Mouse (Mus musculus) forebrain, embryonic 15.5 days (tissue): ENCODE data around the gene Eya4. TPM values are rescaled to one million over a fixed set of nuclear protein-coding genes. Genes with fewer than 3 reads are reported as not detected.

Source experiments
- ATAC-seq: fragments of 200-750 bp; cut with Nextera tagmentation; replicated peaks from 2 replicates; pipeline ENCODE4 v1.8.0; 2017; ENCODE audit warnings: mild to moderate bottlenecking, moderate TSS enrichment, moderate library complexity
- H3K27ac ChIP-seq: fragments of 300-500 bp; sonication (generic); replicated peaks from 2 replicates; pipeline ENCODE4 v1.5.1; 2015; ENCODE audit warnings: mild to moderate bottlenecking, inconsistent platforms
- H3K27me3 ChIP-seq: fragments of 300-500 bp; sonication (generic); 2 replicates; pipeline ENCODE4 v1.6.1; 2015; ENCODE audit warnings: inconsistent platforms
- H3K36me3 ChIP-seq: fragments of 300-500 bp; sonication (generic); 2 replicates; pipeline ENCODE4 v1.6.1; 2015; ENCODE audit warnings: mild to moderate bottlenecking, inconsistent platforms
- H3K4me1 ChIP-seq: fragments of 300-500 bp; sonication (generic); 2 replicates; pipeline ENCODE4 v1.6.1; 2015; ENCODE audit warnings: inconsistent platforms
- H3K4me2 ChIP-seq: fragments of 300-500 bp; sonication (generic); replicated peaks from 2 replicates; pipeline ENCODE4 v1.6.1; 2015; ENCODE audit warnings: mild to moderate bottlenecking, inconsistent platforms
- H3K4me3 ChIP-seq: fragments of 300-500 bp; sonication (generic); 2 replicates; pipeline ENCODE4 v1.5.1; 2015; ENCODE audit warnings: mild to moderate bottlenecking, inconsistent platforms
- H3K9ac ChIP-seq: fragments of 300-500 bp; sonication (generic); replicated peaks from 2 replicates; pipeline ENCODE4 v1.6.1; 2015; ENCODE audit warnings: mild to moderate bottlenecking, inconsistent platforms
- H3K9me3 ChIP-seq: fragments of 300-500 bp; sonication (generic); 2 replicates; pipeline ENCODE4 v1.6.1; 2016; ENCODE audit warnings: inconsistent platforms
- WGBS: fragments of 180-500 bp; shearing (Covaris S2); methylation state at CpG from one replicate; pipeline ENCODE4 v1.1.7; 2015; ENCODE audit warnings: mixed read lengths; 5-methylcytosine and 5-hydroxymethylcytosine counted together
- polyA plus RNA-seq: library from polyadenylated mRNA; unstranded; fragments of >200 nt; fragmentation: Nextera tagmentation; extraction: Ambion mirVana; gene quantifications from 2 replicates; pipeline ENCODE4 v1.2.1, GENCODE M21; 2015

Gene Eya4
- polyA plus RNA-seq, 1 experiment from 2014 or later: 1.1 TPM

DNA sequence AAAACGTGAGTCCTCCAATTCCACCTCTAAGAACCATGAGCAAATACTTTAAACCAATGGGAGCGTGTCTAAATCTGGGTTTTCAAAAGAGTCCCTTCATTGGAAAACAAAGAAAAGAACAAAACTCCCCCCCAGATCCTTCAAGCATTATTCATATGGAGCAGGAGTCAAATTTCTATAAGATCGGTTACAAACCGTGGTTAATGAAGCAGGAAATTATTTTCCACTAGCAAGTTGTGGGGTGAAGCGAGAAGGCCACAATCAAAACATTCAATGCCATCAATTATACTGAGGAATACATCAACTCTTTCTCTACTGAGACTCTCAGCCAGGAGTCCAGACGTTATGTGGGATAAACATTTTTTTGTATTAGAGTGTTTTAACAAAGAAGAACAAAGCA, 171.3 kb downstream of the Eya4 start:
- no peak overlapping the region for H3K9ac ChIP-seq
- no peak overlapping the region for H3K4me3 ChIP-seq
- WGBS: 4% methylated on average over 6 of the region's 6 CpGs
- no peak overlapping the region for H3K27ac ChIP-seq
- no peak for ATAC-seq
- H3K4me2 ChIP-seq: no peak overlapping the region
- no peaks in the 10 kb centered on the region for H3K27me3 ChIP-seq
- no peaks in the 10 kb centered on the region for H3K36me3 ChIP-seq
- peaks cover 6% of the 10 kb centered on the region; the same call in 1 of the 2 replicates for H3K4me1 ChIP-seq
- H3K9me3 ChIP-seq: no peaks in the 10 kb centered on the region

DNA sequence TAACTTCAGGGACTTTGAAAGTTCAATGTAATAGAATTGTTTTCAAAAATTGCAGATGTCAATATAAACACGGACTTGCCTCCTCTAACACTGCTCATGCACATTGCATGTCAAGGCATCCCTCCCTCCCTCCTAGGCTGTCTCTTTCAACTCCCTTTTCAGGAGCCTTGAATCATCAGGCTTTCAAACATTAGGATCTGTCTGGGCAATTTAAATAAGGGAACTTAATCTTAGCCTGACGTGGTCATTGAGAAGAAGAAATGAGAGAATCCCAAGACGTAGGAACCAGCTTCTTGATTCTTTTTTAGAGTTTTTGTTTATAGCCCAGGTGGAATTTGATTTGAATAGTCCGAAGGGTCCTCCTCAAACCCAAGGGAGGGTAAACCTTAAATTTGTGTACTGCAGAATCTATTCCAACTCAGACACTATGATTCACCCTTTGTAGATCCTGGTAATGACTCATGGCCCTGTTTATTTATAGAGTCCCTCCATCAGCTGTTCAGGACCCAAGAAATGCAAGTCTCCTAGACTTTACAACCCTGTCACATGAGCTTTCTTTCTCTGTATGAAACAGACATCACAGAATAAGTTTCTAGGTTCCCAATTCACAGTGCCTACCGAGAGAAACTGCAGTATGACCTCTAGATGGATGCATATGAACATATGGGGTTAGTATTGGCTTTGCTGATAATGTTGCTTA, 173.1 kb downstream of the Eya4 start:
- H3K27ac ChIP-seq: no peak overlapping the region
- H3K9me3 ChIP-seq: no peaks in the 10 kb centered on the region
- H3K36me3 ChIP-seq: no peaks in the 10 kb centered on the region
- H3K4me1 ChIP-seq: peaks cover 6% of the 10 kb centered on the region; the same call in 1 of the 2 replicates
- ATAC-seq: no peak
- 67% methylated on average over 5 of the region's 5 CpGs for WGBS
- H3K4me2 ChIP-seq: no peak overlapping the region
- no peak overlapping the region for H3K9ac ChIP-seq
- no peak overlapping the region for H3K4me3 ChIP-seq
- H3K27me3 ChIP-seq: no peaks in the 10 kb centered on the region

DNA sequence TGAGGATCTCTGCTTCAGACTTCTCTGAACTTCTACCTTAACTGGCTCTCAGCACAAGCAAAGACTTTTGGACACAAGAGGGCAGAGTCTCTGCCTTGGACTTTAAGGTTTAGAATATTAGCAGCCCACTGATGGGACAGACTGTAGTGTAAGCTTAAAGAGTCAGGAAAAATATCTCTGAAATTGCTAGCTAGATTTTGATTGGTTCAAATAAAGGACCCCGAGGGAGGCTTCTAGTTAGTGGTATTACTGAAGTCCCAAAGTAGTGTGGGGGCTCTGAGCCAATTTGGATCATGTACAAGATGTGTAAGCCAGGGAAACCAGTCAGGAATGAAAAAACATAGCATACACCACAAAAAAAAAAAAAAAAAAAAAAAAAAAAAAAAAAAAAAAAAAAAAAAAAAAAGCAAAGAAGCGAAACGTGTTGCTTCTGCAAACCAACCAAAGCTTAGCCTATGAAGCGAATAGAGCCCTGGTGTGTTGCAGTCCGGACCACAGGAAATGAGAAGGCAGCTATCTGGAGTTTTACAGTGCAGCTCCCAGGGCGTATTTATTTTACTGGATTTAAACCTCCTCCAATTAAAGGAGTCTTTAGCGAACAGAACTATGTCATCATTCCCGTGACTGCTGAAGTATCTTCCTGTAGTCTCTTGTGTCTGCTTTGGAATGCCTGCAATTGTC, 173.8 kb downstream of the Eya4 start:
- no peaks in the 10 kb centered on the region for H3K9me3 ChIP-seq
- no peaks in the 10 kb centered on the region for H3K27me3 ChIP-seq
- ATAC-seq: no peak
- no peak overlapping the region for H3K9ac ChIP-seq
- H3K4me1 ChIP-seq: peaks cover 6% of the 10 kb centered on the region; the same call in 1 of the 2 replicates
- 54% methylated on average over 8 of the region's 8 CpGs for WGBS
- H3K36me3 ChIP-seq: no peaks in the 10 kb centered on the region
- no peak overlapping the region for H3K4me3 ChIP-seq
- H3K27ac ChIP-seq: no peak overlapping the region
- H3K4me2 ChIP-seq: no peak overlapping the region

DNA sequence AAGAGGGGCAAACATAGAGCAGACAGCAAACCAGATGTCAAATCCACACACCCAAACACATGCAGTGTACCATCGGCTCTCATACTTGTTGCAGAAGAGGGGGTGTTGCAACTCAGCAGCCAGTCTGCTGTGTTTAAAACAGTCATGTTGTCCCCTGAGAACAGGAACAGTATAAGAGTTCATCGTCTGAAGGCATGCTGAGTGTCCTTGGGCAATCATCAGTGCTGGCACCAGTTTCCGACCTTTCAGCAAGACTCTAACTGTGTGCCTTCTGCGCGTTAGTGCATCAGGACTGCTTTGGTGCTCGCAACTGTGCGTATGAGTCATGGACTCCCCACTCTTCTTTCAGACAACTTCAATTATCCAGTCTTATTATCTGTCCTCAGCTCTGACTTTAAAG, 179.0 kb downstream of the Eya4 start:
- Histone ChIP-seq H3K9ac (no peak overlapping the region), H3K27ac (no peak overlapping the region), H3K4me1 (no peaks in the 10 kb centered on the region), H3K27me3 (no peaks in the 10 kb centered on the region), H3K4me2 (no peak overlapping the region), H3K9me3 (no peaks in the 10 kb centered on the region), H3K4me3 (no peak overlapping the region), H3K36me3 (no peaks in the 10 kb centered on the region)
- 76% methylated on average over 7 of the region's 7 CpGs for WGBS
- no peak for ATAC-seq

DNA sequence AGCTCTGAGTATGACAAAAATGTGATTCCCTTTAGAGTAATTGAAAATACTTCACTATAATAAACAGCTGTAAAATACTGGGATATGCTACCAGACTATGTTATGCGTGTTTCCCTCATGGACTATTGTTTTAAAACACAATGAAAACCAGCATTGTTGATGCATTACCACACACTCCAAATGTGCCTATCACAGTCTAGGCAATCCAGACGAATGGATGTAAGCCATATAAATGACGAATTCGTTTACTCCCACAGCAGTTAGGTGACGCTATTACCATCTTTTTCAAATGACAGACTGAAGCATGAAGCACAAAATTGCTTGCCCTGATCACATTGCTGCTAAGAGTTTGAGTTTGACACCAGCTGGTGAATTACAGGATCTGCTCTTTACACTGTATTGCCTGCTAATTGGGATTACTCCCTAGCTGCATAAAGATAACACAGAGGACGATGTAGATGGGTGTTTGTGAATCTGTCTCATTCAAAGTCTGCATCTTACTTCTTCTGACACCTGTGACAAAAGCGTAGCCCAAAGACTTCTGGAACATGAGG, 185.4 kb downstream of the Eya4 start:
- H3K9me3 ChIP-seq: no peaks in the 10 kb centered on the region
- no peaks in the 10 kb centered on the region for H3K27me3 ChIP-seq
- no peak overlapping the region for H3K4me3 ChIP-seq
- peak; percentile 68 for ATAC-seq
- no peak overlapping the region for H3K27ac ChIP-seq
- peaks cover 9% of the 10 kb centered on the region for H3K4me1 ChIP-seq
- no peak overlapping the region for H3K9ac ChIP-seq
- WGBS: 46% methylated on average over 7 of the region's 7 CpGs
- no peaks in the 10 kb centered on the region for H3K36me3 ChIP-seq
- no peak overlapping the region for H3K4me2 ChIP-seq

DNA sequence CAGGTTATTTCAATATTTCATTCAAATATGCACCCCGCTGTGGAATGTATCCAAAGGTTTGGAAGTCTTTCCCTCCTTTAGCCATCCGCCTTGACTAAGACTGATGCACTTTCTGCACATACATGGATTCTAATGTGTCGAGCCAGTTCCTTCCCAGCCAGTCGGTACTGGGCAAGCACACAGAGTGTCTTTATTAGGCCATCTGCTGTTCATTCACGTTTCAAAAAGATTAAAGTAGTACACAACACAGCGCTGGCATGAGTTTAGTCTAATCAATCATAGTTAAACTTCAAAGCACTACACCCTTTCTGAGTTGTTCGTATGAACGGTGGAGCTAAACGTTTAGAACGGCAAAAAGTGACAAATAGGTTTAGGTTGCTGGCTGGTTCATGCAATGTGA, 190.7 kb downstream of the Eya4 start:
- Histone ChIP-seq H3K4me1 (peaks cover 7% of the 10 kb centered on the region; the same call in 1 of the 2 replicates), H3K36me3 (no peaks in the 10 kb centered on the region), H3K4me2 (no peak overlapping the region), H3K27me3 (no peaks in the 10 kb centered on the region), H3K4me3 (no peak overlapping the region), H3K27ac (no peak overlapping the region), H3K9me3 (no peaks in the 10 kb centered on the region), H3K9ac (no peak overlapping the region)
- ATAC-seq: peak; percentile 88
- 42% methylated on average over 10 of the region's 10 CpGs for WGBS

DNA sequence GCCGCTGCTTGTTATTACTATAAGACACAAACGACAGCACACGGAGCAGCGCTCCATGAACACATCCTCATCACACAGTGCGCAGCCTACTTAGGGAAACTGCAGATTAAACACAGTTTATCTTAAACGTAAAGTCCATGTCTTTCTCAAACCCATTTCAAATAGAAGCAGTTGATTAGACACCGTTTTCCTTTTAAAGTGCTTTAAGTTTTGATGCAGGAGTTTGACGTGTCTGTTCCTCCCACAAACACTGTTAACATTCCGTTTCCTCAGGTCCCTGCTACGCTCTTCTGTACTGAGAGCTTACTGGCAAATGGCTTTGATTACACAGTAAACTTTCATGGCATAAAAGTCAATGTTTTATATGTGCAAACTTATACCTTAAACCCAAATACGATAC, 191.4 kb downstream of the Eya4 start:
- no peak overlapping the region for H3K4me3 ChIP-seq
- no peak for ATAC-seq
- H3K4me2 ChIP-seq: no peak overlapping the region
- no peaks in the 10 kb centered on the region for H3K36me3 ChIP-seq
- H3K4me1 ChIP-seq: 0 out of 2 replicates have a peak, but pooled peaks cover 7% of the 10 kb centered on the region
- WGBS: 73% methylated on average over 11 of the region's 11 CpGs
- H3K9me3 ChIP-seq: no peaks in the 10 kb centered on the region
- H3K9ac ChIP-seq: no peak overlapping the region
- no peak overlapping the region for H3K27ac ChIP-seq
- H3K27me3 ChIP-seq: no peaks in the 10 kb centered on the region

DNA sequence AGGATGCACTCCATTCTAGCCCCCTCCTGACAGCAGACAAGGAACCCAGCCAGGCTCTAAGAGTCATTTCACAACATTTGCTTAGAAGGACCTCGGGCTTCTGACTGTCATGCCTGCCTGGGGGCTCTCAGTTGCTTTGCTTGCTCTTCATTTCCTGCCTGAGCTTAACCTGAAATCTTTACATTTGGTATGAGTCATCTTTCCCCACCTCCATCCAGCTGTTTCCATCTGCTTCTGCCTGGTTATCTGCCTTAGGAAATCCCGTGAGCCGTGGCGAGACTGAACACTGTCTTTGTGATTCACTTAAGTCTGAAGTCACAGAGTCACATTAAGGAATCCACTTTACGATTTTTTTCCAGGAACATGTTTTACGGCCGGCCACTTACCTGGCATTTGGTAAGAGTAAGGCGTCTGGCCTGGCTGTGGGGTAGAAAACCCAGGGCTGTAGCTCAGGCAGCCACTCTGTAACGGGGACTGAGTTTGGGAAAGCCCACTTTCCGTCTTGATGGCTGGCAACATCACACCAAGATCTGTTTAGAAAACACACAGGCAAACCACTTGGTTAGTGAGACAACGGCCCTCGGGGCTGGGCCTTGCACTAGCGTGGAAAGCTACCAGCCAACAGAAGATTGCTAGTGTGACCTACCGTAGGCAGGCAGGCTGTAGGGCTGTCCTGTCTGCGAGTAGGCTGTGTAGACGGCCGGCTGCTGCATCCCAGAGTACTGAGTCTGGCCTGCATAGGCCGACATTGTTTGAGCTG, 193.5 kb downstream of the Eya4 start:
- H3K4me2 ChIP-seq: no peak overlapping the region
- H3K4me3 ChIP-seq: no peak overlapping the region
- H3K9ac ChIP-seq: no peak overlapping the region
- no peaks in the 10 kb centered on the region for H3K36me3 ChIP-seq
- H3K27me3 ChIP-seq: no peaks in the 10 kb centered on the region
- no peaks in the 10 kb centered on the region for H3K9me3 ChIP-seq
- 0 out of 2 replicates have a peak, but pooled peaks cover 7% of the 10 kb centered on the region for H3K4me1 ChIP-seq
- WGBS: 82% methylated on average over 18 of the region's 18 CpGs
- no peak overlapping the region for H3K27ac ChIP-seq
- ATAC-seq: no peak

DNA sequence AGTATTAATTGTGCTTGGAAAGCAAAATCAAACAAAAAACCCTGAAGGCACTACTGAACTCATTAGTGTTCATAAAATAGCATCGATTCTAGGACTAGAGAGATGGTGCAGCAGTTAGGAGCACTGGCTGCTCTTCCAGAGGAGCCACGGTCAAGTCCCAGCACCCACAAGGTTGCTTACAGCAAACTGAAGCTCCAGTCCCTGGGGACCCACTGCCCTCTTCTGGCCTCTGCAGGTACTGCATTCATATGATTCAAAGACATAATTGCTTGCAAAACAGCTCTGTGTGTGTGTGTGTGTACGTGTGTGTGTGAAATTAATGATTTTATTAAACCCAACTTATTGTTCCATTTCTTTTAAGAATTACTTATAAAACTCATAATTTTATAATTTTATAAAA, 200.2 kb downstream of the Eya4 start:
- H3K9ac ChIP-seq: no peak overlapping the region
- no peak for ATAC-seq
- WGBS: 94% methylated on average over 3 of the region's 3 CpGs

DNA sequence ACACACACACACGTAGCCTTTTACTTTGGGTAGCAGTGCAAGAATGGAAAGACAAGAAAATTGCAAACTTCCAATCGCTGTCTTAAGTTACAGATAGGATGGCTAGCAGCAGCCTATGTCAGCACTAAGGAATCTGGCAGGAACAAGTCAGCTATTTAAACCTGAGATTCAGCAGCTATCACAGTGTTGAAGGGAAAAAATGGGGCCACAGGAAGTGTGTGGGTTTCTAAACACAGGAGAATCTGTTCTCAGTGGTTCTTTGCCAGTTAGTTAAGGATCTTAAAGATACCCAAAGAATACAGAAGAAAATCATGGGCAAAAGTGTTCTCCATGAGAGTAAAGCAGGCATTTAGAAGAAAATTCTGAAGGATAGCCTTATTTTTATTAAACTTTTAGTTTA, 206.0 kb downstream of the Eya4 start:
- Histone ChIP-seq H3K4me1 (0 out of 2 replicates have a peak, but pooled peaks cover 2% of the 10 kb centered on the region), H3K4me2 (no peak overlapping the region), H3K4me3 (no peak overlapping the region), H3K36me3 (no peaks in the 10 kb centered on the region), H3K9ac (no peak overlapping the region), H3K27me3 (no peaks in the 10 kb centered on the region), H3K9me3 (no peaks in the 10 kb centered on the region), H3K27ac (no peak overlapping the region)
- 81% methylated on average over 2 of the region's 2 CpGs for WGBS
- ATAC-seq: no peak

More for the DNA sequence above, 200.2 kb downstream of the Eya4 start:
- 0 out of 2 replicates have a peak, but pooled peaks cover 2% of the 10 kb centered on the region for H3K4me1 ChIP-seq
- no peak overlapping the region for H3K4me3 ChIP-seq
- no peaks in the 10 kb centered on the region for H3K36me3 ChIP-seq
- H3K9me3 ChIP-seq: no peaks in the 10 kb centered on the region
- no peak overlapping the region for H3K4me2 ChIP-seq
- H3K27ac ChIP-seq: no peak overlapping the region
- H3K27me3 ChIP-seq: no peaks in the 10 kb centered on the region

DNA sequence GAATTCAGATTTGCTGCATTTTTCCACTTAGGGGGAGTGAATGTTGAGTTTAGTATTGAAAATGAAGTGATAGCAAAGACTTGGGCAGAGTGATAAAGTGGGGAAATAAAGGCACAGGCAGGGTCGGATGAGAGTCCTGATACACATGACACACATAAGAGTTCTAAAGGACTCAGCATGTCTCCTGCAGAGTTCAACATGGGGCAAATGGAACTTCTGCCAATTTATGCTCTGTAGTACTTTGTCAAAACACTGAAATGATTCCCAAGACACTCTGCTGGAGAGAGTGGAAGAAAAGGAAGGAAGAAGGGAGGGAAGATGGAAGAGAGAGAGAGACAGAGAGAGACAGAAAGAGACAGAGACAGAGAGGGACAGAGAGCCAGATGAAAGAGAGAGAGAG, 222.6 kb downstream of the Eya4 start:
- H3K27ac ChIP-seq: no peak overlapping the region
- no peaks in the 10 kb centered on the region for H3K9me3 ChIP-seq
- no peak overlapping the region for H3K4me3 ChIP-seq
- ATAC-seq: no peak
- no peaks in the 10 kb centered on the region for H3K27me3 ChIP-seq
- H3K36me3 ChIP-seq: no peaks in the 10 kb centered on the region
- H3K4me2 ChIP-seq: no peak overlapping the region
- WGBS: 75% methylated on average over 1 of the region's 1 CpGs
- no peak overlapping the region for H3K9ac ChIP-seq
- peaks cover 15% of the 10 kb centered on the region for H3K4me1 ChIP-seq

DNA sequence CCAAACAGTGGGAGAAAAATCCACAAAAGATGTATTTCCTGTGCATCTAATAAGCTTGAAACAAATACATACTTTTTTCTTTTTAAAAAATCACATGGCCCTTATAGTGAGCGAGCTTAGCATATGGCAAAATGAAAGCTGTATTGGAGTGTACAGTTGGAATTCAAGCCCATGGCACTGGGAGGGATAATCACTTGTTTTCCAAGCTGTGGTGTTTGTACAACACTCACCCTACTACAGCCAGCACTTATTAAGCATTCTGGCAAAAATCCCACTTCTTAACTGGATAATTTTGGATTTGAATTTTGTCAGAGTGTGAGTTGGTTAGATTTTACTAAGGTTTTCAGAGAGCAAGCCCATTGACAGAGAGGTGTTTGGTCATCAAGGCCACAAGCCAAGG, 223.4 kb downstream of the Eya4 start:
- Histone ChIP-seq H3K27ac (no peak overlapping the region), H3K4me1 (peaks cover 15% of the 10 kb centered on the region), H3K4me3 (no peak overlapping the region), H3K9ac (no peak overlapping the region), H3K9me3 (no peaks in the 10 kb centered on the region), H3K36me3 (no peaks in the 10 kb centered on the region), H3K4me2 (no peak overlapping the region), H3K27me3 (no peaks in the 10 kb centered on the region)
- WGBS: 43% methylated on average over 1 of the region's 1 CpGs
- peak; percentile 84 for ATAC-seq
